Mouse (Mus musculus) hindbrain, postnatal 0 days (tissue): ENCODE data around the gene Ceacam2. TPM values are rescaled to one million over a fixed set of nuclear protein-coding genes. Genes with fewer than 3 reads are reported as not detected.
"Not testable (repeated sequence)": the region's sequence is repeated elsewhere in the genome, so short reads cannot be mapped to it uniquely, and the experiment has no call there.

Experiments
- ATAC-seq: fragments of 200-750 bp; cut with Nextera tagmentation; 2 replicates; pipeline ENCODE4 v1.8.0; 2017; ENCODE audit warnings: mild to moderate bottlenecking, moderate TSS enrichment, moderate library complexity
- DNase-seq: peaks from one replicate; pipeline ENCODE4 v3.0.0-alpha.2; 2015; ENCODE audit warnings: low spot score
- H3K27ac ChIP-seq: fragments of 300-500 bp; sonication (generic); 2 replicates; pipeline ENCODE4 v1.5.1; 2014; ENCODE audit warnings: mild to moderate bottlenecking
- H3K27me3 ChIP-seq: fragments of 300-500 bp; sonication (generic); 2 replicates; pipeline ENCODE4 v1.6.1; 2014; ENCODE audit warnings: low read length, mixed read lengths; ENCODE audit not compliant: insufficient read depth
- H3K36me3 ChIP-seq: fragments of 300-500 bp; sonication (generic); 2 replicates; pipeline ENCODE4 v1.6.1; 2014; ENCODE audit warnings: low read length, mixed read lengths; ENCODE audit not compliant: insufficient read depth
- H3K4me1 ChIP-seq: fragments of 300-500 bp; sonication (generic); 2 replicates; pipeline ENCODE4 v1.6.1; 2014; ENCODE audit warnings: antibody characterized with exemption, low read length, mixed read lengths; ENCODE audit not compliant: insufficient read depth
- H3K4me2 ChIP-seq: fragments of 300-500 bp; sonication (generic); 2 replicates; pipeline ENCODE4 v1.6.1; 2014; ENCODE audit warnings: low read depth, mild to moderate bottlenecking, low read length, moderate library complexity, mixed read lengths
- H3K4me3 ChIP-seq: fragments of 300-500 bp; sonication (generic); 2 replicates; pipeline ENCODE4 v1.5.1; 2014; ENCODE audit warnings: low read length
- H3K9ac ChIP-seq: fragments of 300-500 bp; sonication (generic); replicated peaks from 2 replicates; pipeline ENCODE4 v1.6.1; 2014; ENCODE audit warnings: mild to moderate bottlenecking, low read length, moderate library complexity, mixed read lengths
- H3K9me3 ChIP-seq: fragments of 300-500 bp; sonication (generic); 2 replicates; pipeline ENCODE4 v1.6.1; 2016; ENCODE audit warnings: low read length, mixed read lengths
- CTCF ChIP-seq: IDR thresholded peaks from 2 replicates; pipeline ENCODE4 v1.5.1; 2016; ENCODE audit warnings: antibody characterized with exemption, control low read depth, low read depth
- WGBS: fragments of 180-500 bp; shearing (Covaris S2); extraction: QIAGEN DNeasy Blood & Tissue Kit; methylation state at CpG from one replicate; pipeline ENCODE4 v1.1.7; 2014; 5-methylcytosine and 5-hydroxymethylcytosine counted together
- polyA plus RNA-seq: library from polyadenylated mRNA; unstranded; fragments of >200 nt; fragmentation: Nextera tagmentation; extraction: Ambion mirVana; gene quantifications from 2 replicates; pipeline ENCODE4 v1.2.1, GENCODE M21; 2015
- total RNA-seq: library from RNA; depleted of rRNA; stranded (reverse); fragments of >200 nt; gene quantifications from 2 replicates; pipeline ENCODE4 v1.2.3, GENCODE M21; 2014

Ceacam2 gene
- total and polyA plus RNA-seq, 2 experiments from 2014 or later, result not detected

GRCm38 (mm10) chr7:25575870-25576269 is 36.2 kb upstream of the Ceacam2 start:
- Histone ChIP-seq H3K9me3 (no peaks in the 10 kb centered on the region), H3K4me3 (no peak overlapping the region), H3K9ac (no peak overlapping the region), H3K27ac (no peak overlapping the region), H3K27me3 (no peaks in the 10 kb centered on the region), H3K4me1 (no peaks in the 10 kb centered on the region), H3K36me3 (no peaks in the 10 kb centered on the region), H3K4me2 (no peak overlapping the region)
- 18% methylated on average over 8 of the region's 8 CpGs for WGBS
- no peak for DNase-seq
- ATAC-seq, result no peak
- no peak for TF ChIP-seq CTCF

- H3K4me2 ChIP-seq, result no peak overlapping the region
- H3K4me3 ChIP-seq, result no peak overlapping the region
- no peaks in the 10 kb centered on the region for H3K4me1 ChIP-seq
- no peak overlapping the region for H3K27ac ChIP-seq
- ATAC-seq, result no peak
- no peaks in the 10 kb centered on the region for H3K27me3 ChIP-seq
- no peaks in the 10 kb centered on the region for H3K36me3 ChIP-seq
- WGBS, result 92% methylated on average over 5 of the region's 5 CpGs
- no peaks in the 10 kb centered on the region for H3K9me3 ChIP-seq
- TF ChIP-seq CTCF, result no peak
- no peak overlapping the region for H3K9ac ChIP-seq
- no peak for DNase-seq
These were observed 35.4 kb upstream of the Ceacam2 start for GRCm38 (mm10) chr7:25575105-25575504.

- 79% methylated on average over 5 of the region's 5 CpGs for WGBS
- H3K4me3 ChIP-seq, DNase-seq, H3K36me3 ChIP-seq, H3K27ac ChIP-seq, ATAC-seq, H3K9ac ChIP-seq, H3K4me2 ChIP-seq, H3K4me1 ChIP-seq, H3K27me3 ChIP-seq, H3K9me3 ChIP-seq: not testable (repeated sequence)
These were observed 34.1 kb upstream of the Ceacam2 start for GRCm38 (mm10) chr7:25573806-25574205.

GRCm38 (mm10) chr7:25568721-25569120 is 29.1 kb upstream of the Ceacam2 start:
- Histone ChIP-seq H3K9ac (no peak overlapping the region), H3K4me3 (no peak overlapping the region), H3K27me3 (no peaks in the 10 kb centered on the region), H3K27ac (no peak overlapping the region), H3K36me3 (no peaks in the 10 kb centered on the region), H3K4me1 (no peaks in the 10 kb centered on the region), H3K4me2 (no peak overlapping the region), H3K9me3 (no peaks in the 10 kb centered on the region)
- WGBS, result 96% methylated on average over 7 of the region's 7 CpGs
- no peak for TF ChIP-seq CTCF
- DNase-seq (no peak), ATAC-seq (no peak)

- H3K9ac ChIP-seq, H3K36me3 ChIP-seq, H3K4me3 ChIP-seq, H3K4me2 ChIP-seq, H3K9me3 ChIP-seq, H3K4me1 ChIP-seq, H3K27ac ChIP-seq, DNase-seq, H3K27me3 ChIP-seq, ATAC-seq: not testable (repeated sequence)
- 84% methylated on average over 8 of the region's 8 CpGs for WGBS
- TF ChIP-seq CTCF, result peak; percentile 59
These were observed 1.8 kb upstream of the Ceacam2 start for GRCm38 (mm10) chr7:25541464-25541863.

- WGBS, result no CpG with 5 or more reads among the region's 1 CpGs
- H3K9me3 ChIP-seq, H3K27ac ChIP-seq, DNase-seq, H3K4me2 ChIP-seq, H3K36me3 ChIP-seq, H3K27me3 ChIP-seq, ATAC-seq, H3K9ac ChIP-seq, H3K4me3 ChIP-seq, H3K4me1 ChIP-seq: not testable (repeated sequence)
These were observed 297 bp upstream of the Ceacam2 start for GRCm38 (mm10) chr7:25539954-25540353.

- ATAC-seq (no peak), DNase-seq (no peak)
- Histone ChIP-seq H3K27me3 (no peaks in the 10 kb centered on the region), H3K27ac (no peak overlapping the region), H3K36me3 (no peaks in the 10 kb centered on the region), H3K9me3 (no peaks in the 10 kb centered on the region), H3K4me1 (no peaks in the 10 kb centered on the region), H3K4me2 (no peak overlapping the region), H3K4me3 (no peak overlapping the region), H3K9ac (no peak overlapping the region)
- WGBS, result 74% methylated on average over 2 of the region's 2 CpGs
- no peak for TF ChIP-seq CTCF
These were observed 8.8 kb downstream of the Ceacam2 start for GRCm38 (mm10) chr7:25530837-25531236.

- not testable (repeated sequence) for H3K4me1 ChIP-seq, H3K36me3 ChIP-seq, H3K4me2 ChIP-seq, H3K9me3 ChIP-seq, H3K27me3 ChIP-seq, H3K4me3 ChIP-seq, DNase-seq, H3K9ac ChIP-seq, H3K27ac ChIP-seq
- peak; percentile 66 for ATAC-seq
- WGBS, result 56% methylated on average over 2 of the region's 5 CpGs
These were observed 23.4 kb downstream of the Ceacam2 start for GRCm38 (mm10) chr7:25516070-25516777.

- not testable (repeated sequence) for H3K4me1 ChIP-seq, H3K9ac ChIP-seq, H3K9me3 ChIP-seq, H3K4me3 ChIP-seq, H3K4me2 ChIP-seq, H3K36me3 ChIP-seq, H3K27ac ChIP-seq, H3K27me3 ChIP-seq
- ATAC-seq (peak; percentile 70), DNase-seq (peak; percentile 30)
- 23% methylated on average over 1 of the region's 1 CpGs for WGBS
These were observed 24.0 kb downstream of the Ceacam2 start for GRCm38 (mm10) chr7:25515667-25516066.
